Mouse (Mus musculus) liver, embryonic 13.5 days (tissue): ENCODE results near the gene Cdc5l. TPM values are rescaled to one million over a fixed set of nuclear protein-coding genes. Genes with fewer than 3 reads are reported as not detected.

Source experiments
- ATAC-seq: fragments of 200-750 bp; cut with Nextera tagmentation; 2 replicates; pipeline ENCODE4 v1.8.0; 2017; ENCODE audit warnings: low read depth, mild to moderate bottlenecking, moderate number of reproducible peaks, moderate library complexity
- DNase-seq: peaks from one replicate; pipeline ENCODE4 v3.0.0; 2022
- H3K27ac ChIP-seq: fragments of 300-500 bp; sonication (generic); 2 replicates; pipeline ENCODE4 v1.5.1; 2015; ENCODE audit warnings: moderate library complexity, mild to moderate bottlenecking, inconsistent platforms
- H3K27me3 ChIP-seq: fragments of 300-500 bp; sonication (generic); 2 replicates; pipeline ENCODE4 v1.6.1; 2015; ENCODE audit warnings: mild to moderate bottlenecking, inconsistent platforms
- H3K36me3 ChIP-seq: fragments of 300-500 bp; sonication (generic); 2 replicates; pipeline ENCODE4 v1.6.1; 2015; ENCODE audit warnings: mild to moderate bottlenecking, inconsistent platforms
- H3K4me1 ChIP-seq: fragments of 300-500 bp; sonication (generic); replicated peaks from 2 replicates; pipeline ENCODE4 v1.6.1; 2015; ENCODE audit warnings: inconsistent platforms
- H3K4me2 ChIP-seq: fragments of 300-500 bp; sonication (generic); 2 replicates; pipeline ENCODE4 v1.6.1; 2015; ENCODE audit warnings: inconsistent platforms, mild to moderate bottlenecking, moderate library complexity
- H3K4me3 ChIP-seq: fragments of 300-500 bp; sonication (generic); replicated peaks from 2 replicates; pipeline ENCODE4 v1.5.1; 2015; ENCODE audit warnings: mild to moderate bottlenecking, inconsistent platforms
- H3K9ac ChIP-seq: fragments of 300-500 bp; sonication (generic); 2 replicates; pipeline ENCODE4 v1.6.1; 2015; ENCODE audit warnings: mild to moderate bottlenecking, inconsistent platforms
- H3K9me3 ChIP-seq: fragments of 300-500 bp; sonication (generic); replicated peaks from 2 replicates; pipeline ENCODE4 v1.6.1; 2016; ENCODE audit warnings: inconsistent platforms
- WGBS: fragments of 180-500 bp; shearing (Covaris S2); methylation state at CpG from one replicate; pipeline ENCODE4 v1.1.7; 2015; ENCODE audit not compliant: insufficient replicate concordance; 5-methylcytosine and 5-hydroxymethylcytosine counted together
- polyA plus RNA-seq: library from polyadenylated mRNA; unstranded; fragments of >200 nt; fragmentation: Nextera tagmentation; extraction: Ambion mirVana; gene quantifications from 2 replicates; pipeline ENCODE4 v1.2.1, GENCODE M21; 2015

The Cdc5l gene
- polyA plus RNA-seq, 1 experiment from 2014 or later, result 36.4 TPM

DNA sequence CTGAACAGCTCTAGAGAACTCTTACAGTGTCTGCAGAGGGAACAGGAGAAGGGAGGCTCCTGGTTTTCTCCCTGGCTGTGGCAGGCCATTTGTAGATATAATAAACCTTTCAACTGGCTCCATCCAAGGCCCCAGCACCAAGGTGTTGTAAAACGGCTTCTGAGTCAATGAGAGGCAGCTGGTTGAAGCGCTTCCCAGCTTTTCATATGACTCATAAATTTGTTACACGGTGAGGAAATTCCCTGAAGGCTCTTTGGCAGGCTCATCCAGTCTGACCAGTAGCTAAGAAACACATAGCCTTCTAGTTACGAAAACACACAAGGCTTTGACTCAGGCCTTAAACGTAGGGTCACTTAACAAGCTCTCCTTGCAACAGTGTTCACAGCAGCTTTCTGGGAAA is 74.1 kb downstream of the Cdc5l start:
- Histone ChIP-seq H3K4me1 (no peaks in the 10 kb centered on the region), H3K36me3 (no peaks in the 10 kb centered on the region), H3K27me3 (no peaks in the 10 kb centered on the region), H3K27ac (no peak overlapping the region), H3K9me3 (no peaks in the 10 kb centered on the region), H3K4me2 (no peak overlapping the region), H3K9ac (no peak overlapping the region), H3K4me3 (no peak overlapping the region)
- 64% methylated on average over 5 of the region's 5 CpGs for WGBS
- DNase-seq, result no peak
- ATAC-seq, result no peak

DNA sequence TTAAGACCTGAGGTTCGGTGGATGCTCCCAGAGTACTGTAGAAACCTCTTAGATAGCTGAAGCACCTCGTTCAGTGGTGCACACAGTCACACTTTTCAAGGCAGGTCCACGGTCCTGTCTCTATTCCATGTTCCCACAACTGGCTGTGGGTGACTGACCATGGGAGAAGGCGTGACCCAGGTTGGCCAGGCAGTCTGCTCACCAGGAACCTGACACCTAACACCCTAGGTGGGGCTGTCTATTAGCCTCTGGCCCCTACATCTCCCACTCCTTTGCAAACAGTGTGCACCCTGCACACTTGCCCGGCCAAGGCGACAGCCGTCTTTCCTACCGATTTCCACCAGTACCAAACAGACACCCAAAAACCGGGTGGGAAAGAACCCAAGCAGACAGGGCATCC is 77.1 kb downstream of the Cdc5l start:
- Histone ChIP-seq H3K4me3 (no peak overlapping the region), H3K27ac (no peak overlapping the region), H3K4me2 (no peak overlapping the region), H3K9me3 (no peaks in the 10 kb centered on the region), H3K36me3 (no peaks in the 10 kb centered on the region), H3K9ac (no peak overlapping the region), H3K4me1 (no peaks in the 10 kb centered on the region), H3K27me3 (no peaks in the 10 kb centered on the region)
- ATAC-seq (no peak), DNase-seq (no peak)
- 62% methylated on average over 9 of the region's 9 CpGs for WGBS

DNA sequence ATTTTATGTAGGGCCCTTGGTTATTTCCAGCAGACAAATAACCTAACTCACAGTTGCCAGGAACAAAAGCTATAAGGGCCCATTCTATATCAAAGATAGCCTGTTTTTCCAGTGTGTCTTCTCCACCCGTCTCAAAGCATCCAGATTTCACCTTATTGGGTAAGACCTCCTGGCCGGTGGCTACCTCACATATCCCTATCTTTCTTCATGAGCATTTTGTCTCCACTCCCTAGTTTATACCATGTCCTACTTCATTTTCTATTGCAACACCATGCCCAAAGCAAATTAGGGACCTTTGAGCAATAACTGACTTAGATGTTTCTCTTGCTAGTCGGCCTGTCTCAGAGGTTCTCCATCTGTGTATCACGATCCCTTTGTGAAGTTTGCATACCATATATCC is 85.6 kb downstream of the Cdc5l start:
- 76% methylated on average over 4 of the region's 4 CpGs for WGBS

More for the DNA sequence above, 85.6 kb downstream of the Cdc5l start:
- no peaks in the 10 kb centered on the region for H3K27me3 ChIP-seq
- H3K9me3 ChIP-seq, result no peaks in the 10 kb centered on the region; the same call in 1 of the 2 replicates
- no peak overlapping the region for H3K27ac ChIP-seq
- no peak overlapping the region for H3K4me3 ChIP-seq
- H3K4me1 ChIP-seq, result no peaks in the 10 kb centered on the region
- no peak for ATAC-seq
- H3K9ac ChIP-seq, result no peak overlapping the region
- no peak for DNase-seq
- H3K36me3 ChIP-seq, result no peaks in the 10 kb centered on the region
- no peak overlapping the region for H3K4me2 ChIP-seq

Other genes starting within 250 kb of the Cdc5l start
- 0.06 and 0.18 TPM in 2 replicates for gene Spats1, start 41.7 kb upstream of the Cdc5l start, polyA plus RNA-seq
- gene Aars2, start 73.1 kb upstream of the Cdc5l start, polyA plus RNA-seq, result 8.6 and 9.4 TPM in 2 replicates
- not detected in 2 replicates for gene Tcte1, start 89.7 kb upstream of the Cdc5l start, polyA plus RNA-seq
- 0.14 and 0.17 TPM in 2 replicates for gene Tmem151b, start 115.9 kb upstream of the Cdc5l start, polyA plus RNA-seq
- 1.4 and 1.6 TPM in 2 replicates for gene Nfkbie, start 122.0 kb upstream of the Cdc5l start, polyA plus RNA-seq
- 58.0 and 58.6 TPM in 2 replicates for gene Slc35b2, start 130.1 kb upstream of the Cdc5l start, polyA plus RNA-seq
- 1,012 and 1,064 TPM in 2 replicates for gene Hsp90ab1, start 139.5 kb upstream of the Cdc5l start, polyA plus RNA-seq
- gene Slc29a1, start 165.9 kb upstream of the Cdc5l start, polyA plus RNA-seq, result 215 and 233 TPM in 2 replicates
- gene Mymx, start 168.4 kb upstream of the Cdc5l start, polyA plus RNA-seq, result 0.42 and 0.59 TPM in 2 replicates
- 0.05 and 0.09 TPM in 2 replicates for gene Capn11, start 225.6 kb upstream of the Cdc5l start, polyA plus RNA-seq